Mouse (Mus musculus): ENCODE results near the gene Egfl7. TPM values are rescaled to one million over a fixed set of nuclear protein-coding genes. Genes with fewer than 3 reads are reported as not detected.
A peak's percentile ranks its signal among the peaks of the same experiment; 100 is the strongest.

The Egfl7 gene
- polyA plus RNA-seq, 1 experiment from 2014 or later, result 118 TPM

DNA sequence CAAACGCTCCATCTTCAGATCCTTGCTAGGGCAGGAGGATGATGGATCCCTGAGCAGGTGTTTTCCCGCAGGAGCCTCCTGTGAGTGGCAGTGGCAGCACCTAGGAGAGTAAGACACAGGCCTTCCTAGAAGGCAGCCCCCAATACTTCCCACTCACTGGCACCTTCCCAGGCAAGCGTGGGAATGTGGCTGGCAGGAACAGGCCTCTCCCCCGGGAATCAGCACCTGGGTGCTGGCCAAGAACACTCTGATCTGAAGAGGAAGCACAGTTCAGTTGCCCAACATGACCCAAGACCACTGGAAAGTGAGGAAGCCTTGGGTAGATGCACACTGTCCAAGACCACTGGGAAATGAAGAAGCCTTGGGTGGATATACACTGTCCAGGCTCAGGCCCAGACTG is 24.7 kb upstream of the Egfl7 start:
- peaks cover 9% of the 10 kb centered on the region for H3K4me1 ChIP-seq (ENCODE audit: control insufficient read depth, insufficient read depth, low read length)
- peaks cover 13% of the 10 kb centered on the region for H3K27me3 ChIP-seq (replicated peaks; ENCODE audit: control insufficient read depth, insufficient read depth, low read length)
- no peak overlapping the region for H3K4me3 ChIP-seq (ENCODE audit: low read length)
- H3K9ac ChIP-seq (ENCODE audit: low read depth, low read length), result no peak overlapping the region
- H3K36me3 ChIP-seq (ENCODE audit: control insufficient read depth, insufficient read depth, low read length), result no peaks in the 10 kb centered on the region
- H3K27ac ChIP-seq (ENCODE audit: low read length), result no peak overlapping the region
- ATAC-seq, result no peak
- no peaks in the 10 kb centered on the region for H3K9me3 ChIP-seq (ENCODE audit: control insufficient read depth, low read length)
- no peak overlapping the region for H3K4me2 ChIP-seq (ENCODE audit: low read depth, low read length)
- WGBS, result 72% methylated on average over 4 of the region's 4 CpGs

DNA sequence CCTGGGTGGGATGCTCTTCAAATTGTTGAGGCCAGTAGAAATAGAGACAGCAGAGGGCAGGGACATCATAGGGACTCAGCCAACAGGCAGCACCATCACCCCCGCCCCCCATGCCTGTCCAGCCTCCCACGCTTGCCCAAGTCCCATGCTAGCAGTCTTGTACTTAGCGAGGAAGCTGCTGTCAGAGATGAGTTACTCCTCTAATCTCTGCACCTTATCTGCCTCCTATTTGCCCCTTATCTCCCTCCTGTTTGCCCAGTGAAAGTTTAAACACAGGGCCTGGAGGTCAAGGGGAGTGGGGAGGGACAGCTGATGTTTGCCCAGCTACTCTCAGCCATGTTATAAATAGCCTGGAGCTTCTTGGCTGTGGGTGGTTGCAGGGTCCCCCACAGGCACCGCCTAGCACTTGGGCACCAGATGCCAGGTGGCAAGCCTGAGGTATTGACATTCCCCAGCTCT is 23.2 kb upstream of the Egfl7 start:
- 34% methylated on average over 4 of the region's 4 CpGs for WGBS
- Histone ChIP-seq H3K36me3 (ENCODE audit: control insufficient read depth, insufficient read depth, low read length) (no peaks in the 10 kb centered on the region), H3K27ac (ENCODE audit: low read length) (no peak overlapping the region), H3K9me3 (ENCODE audit: control insufficient read depth, low read length) (no peaks in the 10 kb centered on the region), H3K9ac (ENCODE audit: low read depth, low read length) (no peak overlapping the region), H3K27me3 (replicated peaks; ENCODE audit: control insufficient read depth, insufficient read depth, low read length) (peaks cover 20% of the 10 kb centered on the region), H3K4me2 (ENCODE audit: low read depth, low read length) (no peak overlapping the region), H3K4me3 (ENCODE audit: low read length) (no peak overlapping the region), H3K4me1 (ENCODE audit: control insufficient read depth, insufficient read depth, low read length) (no peaks in the 10 kb centered on the region; the same call in 1 of the 2 replicates)
- peak; percentile 68; the same call in 1 of the 2 replicates for ATAC-seq

DNA sequence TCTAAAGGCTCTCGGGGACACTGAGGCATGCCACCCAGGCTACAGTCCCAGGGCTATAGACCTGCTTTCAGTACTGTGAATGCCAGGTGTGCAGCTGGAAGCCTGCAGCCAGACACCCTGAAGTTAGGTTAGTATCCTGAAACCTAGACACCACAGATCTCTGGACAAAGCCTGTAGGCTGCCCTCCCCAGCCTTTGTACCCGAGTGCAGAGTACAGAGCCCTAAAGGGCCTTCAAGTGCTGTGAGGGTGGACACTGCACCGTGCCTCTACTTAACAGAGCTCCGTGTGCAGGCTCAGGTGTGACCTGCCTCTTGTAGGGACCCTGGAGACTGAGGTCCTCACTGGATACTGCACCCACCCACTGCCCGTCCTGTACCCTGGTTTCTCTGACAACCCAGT is 19.3 kb upstream of the Egfl7 start:
- 0 out of 2 replicates have a peak overlapping the region, but pooled peaks have one; percentile 14 for H3K9ac ChIP-seq (ENCODE audit: low read depth, low read length)
- no peak overlapping the region for H3K27ac ChIP-seq (ENCODE audit: low read length)
- WGBS, result 80% methylated on average over 5 of the region's 5 CpGs
- H3K36me3 ChIP-seq (ENCODE audit: control insufficient read depth, insufficient read depth, low read length), result no peaks in the 10 kb centered on the region
- peaks cover 10% of the 10 kb centered on the region; the same call in 1 of the 2 replicates for H3K27me3 ChIP-seq (replicated peaks; ENCODE audit: control insufficient read depth, insufficient read depth, low read length)
- ATAC-seq, result peak; percentile 29; the same call in 1 of the 2 replicates
- H3K4me2 ChIP-seq (ENCODE audit: low read depth, low read length), result no peak overlapping the region
- no peaks in the 10 kb centered on the region; the same call in 1 of the 2 replicates for H3K4me1 ChIP-seq (ENCODE audit: control insufficient read depth, insufficient read depth, low read length)
- H3K9me3 ChIP-seq (ENCODE audit: control insufficient read depth, low read length), result no peaks in the 10 kb centered on the region
- no peak overlapping the region for H3K4me3 ChIP-seq (ENCODE audit: low read length)

DNA sequence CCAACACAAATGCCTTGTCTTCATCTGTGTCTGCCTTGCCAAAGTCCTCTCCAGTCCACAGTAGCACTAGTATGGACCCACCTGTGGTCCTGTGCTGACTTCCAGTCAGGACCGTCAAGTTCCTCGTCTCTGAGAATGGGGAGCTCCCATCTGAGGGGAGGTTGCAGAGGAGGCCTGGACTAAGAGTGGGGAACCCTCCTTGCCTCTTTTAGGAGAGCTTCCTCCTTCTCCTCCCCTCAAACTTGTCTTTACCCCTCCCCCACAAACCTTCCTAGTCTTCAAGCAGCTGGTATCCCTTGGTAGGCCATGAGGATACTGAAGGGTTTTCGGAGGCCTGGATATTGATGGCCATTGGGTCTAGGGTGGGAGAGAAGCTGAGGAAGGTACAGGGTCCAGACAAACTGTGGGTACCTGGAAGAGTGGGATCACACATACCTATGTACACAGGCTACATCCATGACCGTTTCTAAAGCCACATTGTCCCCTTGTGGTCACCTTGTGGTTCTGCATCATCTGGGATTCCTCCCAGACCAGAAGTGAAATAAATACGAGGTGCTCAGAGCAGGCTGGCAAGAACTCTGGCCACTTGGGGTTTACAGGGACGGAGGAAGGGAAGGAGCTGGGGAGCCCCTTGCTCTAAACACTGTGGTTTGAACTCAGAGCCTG is 18.3 kb upstream of the Egfl7 start:
- Histone ChIP-seq H3K9ac (ENCODE audit: low read depth, low read length) (peak overlapping the region; percentile 42; the same call in 1 of the 2 replicates), H3K27me3 (replicated peaks; ENCODE audit: control insufficient read depth, insufficient read depth, low read length) (peaks cover 10% of the 10 kb centered on the region; the same call in 1 of the 2 replicates), H3K9me3 (ENCODE audit: control insufficient read depth, low read length) (no peaks in the 10 kb centered on the region), H3K4me2 (ENCODE audit: low read depth, low read length) (no peak overlapping the region), H3K36me3 (ENCODE audit: control insufficient read depth, insufficient read depth, low read length) (no peaks in the 10 kb centered on the region), H3K27ac (ENCODE audit: low read length) (no peak overlapping the region), H3K4me3 (ENCODE audit: low read length) (no peak overlapping the region), H3K4me1 (ENCODE audit: control insufficient read depth, insufficient read depth, low read length) (no peaks in the 10 kb centered on the region; the same call in 1 of the 2 replicates)
- ATAC-seq, result peak; percentile 72
- WGBS, result 39% methylated on average over 6 of the region's 6 CpGs

DNA sequence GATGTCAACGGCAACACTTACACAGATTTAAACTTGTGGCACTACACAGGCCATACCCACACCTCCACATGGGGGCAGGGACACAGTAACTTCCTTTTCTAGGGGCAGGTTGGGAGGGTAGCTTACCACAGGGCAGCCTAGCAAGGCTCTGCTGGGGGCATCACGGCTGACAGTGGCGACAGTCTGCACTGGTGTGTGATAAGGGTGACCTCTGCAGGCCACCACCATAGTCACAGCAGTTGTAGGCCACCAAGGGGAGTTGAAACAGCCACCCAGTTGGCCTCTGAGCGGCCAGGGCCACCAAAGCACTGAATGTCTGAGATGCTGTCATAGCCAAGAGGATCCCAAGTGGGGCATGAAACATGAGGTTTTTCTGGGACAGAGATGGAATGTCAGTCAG is 13.6 kb upstream of the Egfl7 start:
- no peak overlapping the region for H3K4me2 ChIP-seq (ENCODE audit: low read depth, low read length)
- H3K4me1 ChIP-seq (ENCODE audit: control insufficient read depth, insufficient read depth, low read length), result no peaks in the 10 kb centered on the region; the same call in 1 of the 2 replicates
- H3K27ac ChIP-seq (ENCODE audit: low read length), result no peak overlapping the region
- no peaks in the 10 kb centered on the region for H3K9me3 ChIP-seq (ENCODE audit: control insufficient read depth, low read length)
- peaks cover under 1% of the 10 kb centered on the region; the same call in 1 of the 2 replicates for H3K27me3 ChIP-seq (replicated peaks; ENCODE audit: control insufficient read depth, insufficient read depth, low read length)
- 14% methylated on average over 4 of the region's 4 CpGs for WGBS
- no peaks in the 10 kb centered on the region for H3K36me3 ChIP-seq (ENCODE audit: control insufficient read depth, insufficient read depth, low read length)
- no peak overlapping the region for H3K9ac ChIP-seq (ENCODE audit: low read depth, low read length)
- ATAC-seq, result 0 out of 2 replicates have a peak, but pooled peaks have one; percentile 46
- H3K4me3 ChIP-seq (ENCODE audit: low read length), result no peak overlapping the region

DNA sequence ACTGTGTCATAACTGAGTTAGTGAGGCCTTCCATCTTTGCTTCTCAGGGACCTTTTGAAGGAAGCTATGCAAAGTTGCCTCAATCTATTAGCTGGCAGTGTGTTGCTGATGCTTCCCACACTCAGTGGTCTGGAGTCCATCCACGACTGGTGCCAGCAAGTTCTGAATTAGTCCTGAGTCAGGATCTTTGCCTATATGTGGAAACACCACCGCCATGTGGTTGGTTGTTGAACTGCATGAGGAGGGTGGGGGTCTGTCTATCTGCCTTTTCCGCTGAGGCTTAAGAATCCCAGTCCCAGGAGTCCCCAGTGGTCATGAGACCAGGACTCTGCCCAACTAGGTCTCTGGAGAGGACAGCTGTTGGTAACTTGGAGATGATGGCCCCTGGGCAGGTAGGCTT is 9.8 kb upstream of the Egfl7 start:
- H3K4me2 ChIP-seq (ENCODE audit: low read depth, low read length), result no peak overlapping the region
- no peaks in the 10 kb centered on the region for H3K27me3 ChIP-seq (replicated peaks; ENCODE audit: control insufficient read depth, insufficient read depth, low read length)
- ATAC-seq, result no peak
- 14% methylated on average over 3 of the region's 3 CpGs for WGBS
- peak overlapping the region; percentile 57 for H3K27ac ChIP-seq (ENCODE audit: low read length)
- H3K9ac ChIP-seq (ENCODE audit: low read depth, low read length), result no peak overlapping the region
- no peak overlapping the region for H3K4me3 ChIP-seq (ENCODE audit: low read length)
- no peaks in the 10 kb centered on the region for H3K9me3 ChIP-seq (ENCODE audit: control insufficient read depth, low read length)
- no peaks in the 10 kb centered on the region for H3K36me3 ChIP-seq (ENCODE audit: control insufficient read depth, insufficient read depth, low read length)
- peaks cover 11% of the 10 kb centered on the region for H3K4me1 ChIP-seq (ENCODE audit: control insufficient read depth, insufficient read depth, low read length)

DNA sequence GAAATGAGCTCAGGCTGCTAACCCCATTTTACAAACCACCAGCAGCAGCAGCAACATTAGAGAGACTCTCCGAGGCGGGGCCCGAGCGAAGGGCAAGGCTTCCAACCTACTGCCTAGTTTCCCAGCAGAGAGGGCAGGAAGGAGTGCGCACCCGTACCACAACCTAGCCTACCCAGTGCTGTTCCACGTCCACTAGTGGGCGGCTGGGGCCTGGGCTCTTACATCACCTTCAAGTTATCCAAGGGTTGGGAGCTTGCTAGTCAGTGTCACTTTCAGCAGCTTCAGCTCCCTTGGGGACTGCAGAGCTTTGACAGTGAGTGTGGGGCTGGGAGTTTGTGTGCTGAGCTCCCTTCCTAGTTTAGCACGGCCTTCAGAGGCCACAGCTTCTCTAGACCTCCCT is 8.4 kb upstream of the Egfl7 start:
- Histone ChIP-seq H3K9ac (ENCODE audit: low read depth, low read length) (no peak overlapping the region), H3K4me1 (ENCODE audit: control insufficient read depth, insufficient read depth, low read length) (peaks cover 11% of the 10 kb centered on the region), H3K27ac (ENCODE audit: low read length) (peak overlapping the region; percentile 55), H3K27me3 (replicated peaks; ENCODE audit: control insufficient read depth, insufficient read depth, low read length) (no peaks in the 10 kb centered on the region), H3K4me3 (ENCODE audit: low read length) (no peak overlapping the region), H3K9me3 (ENCODE audit: control insufficient read depth, low read length) (no peaks in the 10 kb centered on the region), H3K4me2 (ENCODE audit: low read depth, low read length) (no peak overlapping the region), H3K36me3 (ENCODE audit: control insufficient read depth, insufficient read depth, low read length) (no peaks in the 10 kb centered on the region)
- WGBS, result 67% methylated on average over 9 of the region's 9 CpGs
- ATAC-seq, result peak; percentile 24; the same call in 1 of the 2 replicates

DNA sequence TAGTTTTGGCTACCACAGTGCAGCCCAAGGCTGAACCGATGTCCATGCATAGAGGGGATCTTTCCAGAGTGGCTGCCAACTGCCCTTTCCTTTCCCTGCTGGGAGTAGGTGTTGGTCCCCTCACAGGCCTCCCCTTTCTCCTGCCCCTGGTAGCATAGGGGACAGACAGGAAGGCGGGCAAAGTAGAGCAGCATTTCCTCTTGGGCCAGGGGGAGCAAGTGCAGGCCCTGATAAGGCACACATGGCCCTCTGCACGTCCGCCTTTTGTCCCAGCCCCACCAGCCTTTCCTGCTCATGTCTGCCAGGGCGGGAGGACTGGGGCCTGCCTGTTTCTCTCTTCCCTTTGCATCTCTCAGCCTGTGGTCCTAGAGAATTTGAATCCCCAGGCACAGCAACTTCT is 8.0 kb upstream of the Egfl7 start:
- Histone ChIP-seq H3K4me2 (ENCODE audit: low read depth, low read length) (no peak overlapping the region), H3K9me3 (ENCODE audit: control insufficient read depth, low read length) (no peaks in the 10 kb centered on the region), H3K27ac (ENCODE audit: low read length) (peak overlapping the region; percentile 55), H3K4me1 (ENCODE audit: control insufficient read depth, insufficient read depth, low read length) (peaks cover 11% of the 10 kb centered on the region), H3K4me3 (ENCODE audit: low read length) (no peak overlapping the region), H3K9ac (ENCODE audit: low read depth, low read length) (no peak overlapping the region), H3K36me3 (ENCODE audit: control insufficient read depth, insufficient read depth, low read length) (no peaks in the 10 kb centered on the region), H3K27me3 (replicated peaks; ENCODE audit: control insufficient read depth, insufficient read depth, low read length) (no peaks in the 10 kb centered on the region)
- 54% methylated on average over 5 of the region's 5 CpGs for WGBS
- peak; percentile 51 for ATAC-seq

DNA sequence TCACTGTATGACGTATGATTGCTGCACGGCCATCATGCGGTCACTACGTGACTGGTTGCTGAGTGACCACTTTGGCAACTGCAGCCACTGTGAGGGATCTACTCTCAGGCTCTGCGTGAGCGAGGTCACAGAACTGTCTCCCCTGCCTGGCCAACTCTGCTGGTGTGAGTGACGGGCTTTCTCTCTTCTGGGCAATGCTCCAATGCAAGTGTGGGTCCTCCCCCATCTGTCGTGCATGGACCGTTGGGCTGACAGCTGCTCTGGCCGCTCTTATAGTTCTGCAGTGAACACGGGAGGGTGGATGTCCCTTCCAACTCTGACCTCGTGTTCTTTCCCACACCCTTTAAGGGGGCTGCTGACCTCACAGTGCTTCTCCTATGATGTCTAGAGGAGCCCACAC is 6.4 kb upstream of the Egfl7 start:
- Histone ChIP-seq H3K27ac (ENCODE audit: low read length) (peak overlapping the region; percentile 40), H3K36me3 (ENCODE audit: control insufficient read depth, insufficient read depth, low read length) (no peaks in the 10 kb centered on the region), H3K4me1 (ENCODE audit: control insufficient read depth, insufficient read depth, low read length) (peaks cover 14% of the 10 kb centered on the region), H3K9me3 (ENCODE audit: control insufficient read depth, low read length) (no peaks in the 10 kb centered on the region), H3K9ac (ENCODE audit: low read depth, low read length) (no peak overlapping the region), H3K27me3 (replicated peaks; ENCODE audit: control insufficient read depth, insufficient read depth, low read length) (no peaks in the 10 kb centered on the region), H3K4me2 (ENCODE audit: low read depth, low read length) (no peak overlapping the region), H3K4me3 (ENCODE audit: low read length) (no peak overlapping the region)
- ATAC-seq, result no peak
- WGBS, result 53% methylated on average over 12 of the region's 12 CpGs
